Mouse (Mus musculus): ENCODE data around the gene Cpm.

GRCm38 (mm10) chr10:117639221-117639599, 9.9 kb downstream of the Cpm start:
- TF ChIP-seq HCFC1 (IDR thresholded peaks at IDR 0.05; ENCODE audit: borderline replicate concordance, insufficient read depth, low read length) = no peak
- no peak for TF ChIP-seq ZNF384 (IDR thresholded peaks at IDR 0.05; ENCODE audit: low read depth, low read length)
